Mouse (Mus musculus) fat pad, adult 2 months (tissue): ENCODE results near the gene Tulp3.
"Not testable (repeated sequence)": the region's sequence is repeated elsewhere in the genome, so short reads cannot be mapped to it uniquely, and the experiment has no call there.

Experiments
- DNase-seq: peaks from one replicate; pipeline ENCODE4 v3.0.0-alpha.2; 2011; ENCODE audit warnings: low read depth, low spot score; ENCODE audit errors: extremely low read depth

Tulp3 gene

DNA sequence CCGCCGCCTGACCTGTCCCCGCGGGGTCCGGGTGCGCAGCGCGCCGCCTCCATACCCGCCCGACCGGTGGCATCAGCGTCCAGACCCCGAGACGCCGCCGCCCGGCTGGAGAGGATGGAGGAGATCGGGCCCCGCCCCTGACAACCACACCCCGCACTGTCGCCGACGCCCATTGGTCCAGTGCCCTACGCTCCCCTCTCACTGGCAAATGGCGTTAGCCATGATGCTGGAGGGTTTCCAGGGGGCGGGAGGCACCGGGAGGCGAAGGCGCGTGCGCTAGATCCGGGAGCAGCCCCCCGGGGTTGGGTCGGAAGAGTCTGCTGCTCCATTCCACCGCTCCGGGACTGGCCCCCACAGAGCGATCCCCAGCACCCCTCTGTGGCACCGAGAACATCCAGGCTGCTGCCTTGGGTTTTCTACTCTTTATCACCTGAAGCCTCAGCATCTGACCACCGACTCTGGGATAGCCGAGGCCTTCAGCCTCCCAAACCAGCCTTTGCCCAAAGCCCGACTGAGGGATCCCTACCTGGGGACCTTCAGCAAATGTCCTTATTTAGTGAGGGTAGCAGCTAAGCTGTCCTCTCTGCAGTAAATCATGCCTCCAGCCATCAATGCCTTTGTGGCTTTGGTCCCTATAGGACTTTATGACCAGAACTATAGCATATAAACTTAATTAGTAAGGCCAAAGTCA, at the start of gene Tulp3:
TSS of gene Tulp3 (minus strand) at position 126 of the 691 bp plus-strand sequence.
- DNase-seq, result no peak

DNA sequence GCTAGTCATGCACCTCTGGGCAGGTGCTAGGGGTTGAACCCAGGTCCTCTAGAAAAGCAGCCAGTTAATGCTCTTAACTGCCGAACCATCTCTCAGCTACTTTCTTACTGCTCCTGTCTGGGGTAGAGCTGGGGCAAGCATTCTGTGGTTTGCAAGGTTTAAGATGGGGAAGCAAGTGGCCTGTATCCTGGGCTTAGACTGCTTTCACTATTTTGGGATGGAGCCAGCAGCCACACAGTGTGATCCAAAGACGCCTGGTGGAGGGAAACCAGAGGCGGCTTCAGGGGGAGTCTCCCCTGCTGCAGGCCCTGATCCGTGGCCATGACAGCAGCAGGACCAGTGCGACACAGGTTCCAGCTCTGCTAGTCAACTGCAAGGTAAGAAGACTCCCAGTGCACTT, 49.1 kb upstream of the Tulp3 start:
- no peak for DNase-seq

DNA sequence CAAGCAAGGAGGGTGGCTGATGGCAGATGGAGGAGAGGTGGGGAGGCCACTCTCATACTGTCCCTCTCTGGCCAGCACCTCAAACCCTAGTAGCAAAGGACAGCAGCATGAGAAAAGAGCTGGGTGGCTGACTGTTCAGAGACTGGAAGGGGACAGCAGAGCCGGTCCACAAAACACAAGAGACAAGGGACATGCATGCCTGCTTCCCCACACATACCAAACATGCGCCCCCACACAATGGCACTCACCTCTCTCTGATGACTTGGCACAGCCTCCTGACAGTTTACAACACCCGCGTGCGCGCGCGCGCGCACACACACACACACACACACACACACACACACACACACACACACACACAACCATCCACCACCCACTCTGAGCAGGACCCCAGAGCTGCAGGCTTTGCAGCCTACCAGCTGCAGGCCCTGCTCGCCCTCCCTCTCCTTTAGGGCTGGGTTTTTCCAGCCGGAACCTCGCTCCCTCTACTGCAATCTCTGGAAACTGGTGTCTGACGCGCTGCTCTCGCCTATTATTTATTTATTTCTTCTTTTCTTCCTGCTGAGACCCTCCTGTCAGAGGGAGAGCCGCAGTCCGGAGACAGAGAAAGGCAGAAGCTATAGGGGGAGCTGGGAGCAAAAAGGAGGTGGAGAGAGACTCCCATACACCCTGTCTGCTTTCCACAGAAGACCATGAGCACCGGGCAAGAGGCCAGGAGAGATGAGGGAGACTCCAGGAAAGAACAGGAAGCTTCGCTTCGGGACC, 44.0 kb upstream of the Tulp3 start:
- DNase-seq, result no peak

DNA sequence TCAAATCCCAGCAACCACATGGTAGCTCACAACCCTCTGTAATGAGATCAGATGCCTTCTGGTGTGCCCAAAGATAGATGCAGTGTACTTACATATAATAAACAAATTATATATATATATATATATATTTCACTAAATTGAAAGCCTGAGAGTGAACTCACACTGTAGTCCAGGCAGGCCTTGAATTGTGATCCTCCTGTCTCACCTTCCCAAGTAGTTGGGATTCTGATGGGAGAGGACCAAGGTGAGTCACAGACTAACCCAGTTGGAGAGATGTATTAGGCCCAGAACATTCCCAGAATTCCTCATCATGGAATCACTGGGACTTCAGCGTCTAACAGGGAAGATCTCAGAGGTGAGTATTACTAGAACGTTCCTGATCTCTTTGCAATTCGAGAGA, 43.3 kb upstream of the Tulp3 start, which contains the start of gene Nrip2:
TSS of gene Nrip2 (plus strand) at position 301 of the 400 bp plus-strand sequence.
- no peak for DNase-seq

DNA sequence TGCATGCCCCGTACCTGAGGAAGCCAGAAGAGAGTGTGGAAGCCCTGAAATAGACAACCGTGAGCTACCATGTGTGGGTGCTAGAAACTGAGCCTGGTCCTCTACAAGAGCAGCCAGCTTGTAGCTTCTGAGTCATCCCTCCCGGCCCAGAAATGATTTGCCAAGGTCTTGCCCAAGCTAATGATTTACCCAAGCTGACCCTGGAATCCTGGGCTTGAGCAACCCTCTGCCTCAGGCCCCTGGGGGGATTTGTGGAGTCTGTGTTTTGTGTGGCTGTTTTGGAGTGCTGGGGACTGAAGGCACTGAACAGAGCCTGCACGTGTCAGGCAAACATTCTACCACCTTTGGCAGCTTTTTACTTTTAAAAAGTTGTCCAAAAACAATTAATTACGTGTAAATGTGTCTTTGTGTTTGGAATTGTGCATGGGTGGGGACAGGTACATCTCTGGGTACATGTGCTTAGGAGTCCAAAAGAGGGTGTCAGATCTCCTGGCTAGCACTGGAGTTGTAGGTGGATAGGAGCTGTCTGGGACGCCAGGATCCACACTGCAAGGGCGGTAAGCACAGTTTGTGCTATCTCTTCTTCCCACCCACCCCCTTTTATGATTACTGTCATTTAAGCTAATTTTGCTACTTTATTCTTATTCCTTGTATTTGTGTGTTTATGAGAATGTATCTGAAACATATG, 42.1 kb upstream of the Tulp3 start:
- DNase-seq, result peak; percentile 95

DNA sequence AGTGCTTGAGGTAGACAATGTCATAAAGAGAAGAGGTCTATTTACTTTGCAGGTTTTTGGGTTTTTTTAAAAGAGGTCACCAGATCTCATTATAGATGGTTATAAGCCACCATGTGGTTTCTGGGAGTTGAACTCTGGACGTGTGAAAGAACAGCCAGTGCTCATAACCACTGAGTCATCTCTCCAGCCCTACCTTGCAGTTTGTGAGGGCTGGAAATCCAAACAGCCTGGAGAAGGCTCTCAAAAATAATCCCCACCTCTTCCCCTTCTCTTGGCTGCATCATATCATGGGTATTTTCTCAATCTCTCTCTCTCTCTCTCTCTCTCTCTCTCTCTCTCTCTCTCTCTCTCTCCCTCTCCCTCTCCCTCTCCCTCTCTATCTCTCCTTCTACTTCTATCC, 35.0 kb upstream of the Tulp3 start:
- DNase-seq, result peak; percentile 84

DNA sequence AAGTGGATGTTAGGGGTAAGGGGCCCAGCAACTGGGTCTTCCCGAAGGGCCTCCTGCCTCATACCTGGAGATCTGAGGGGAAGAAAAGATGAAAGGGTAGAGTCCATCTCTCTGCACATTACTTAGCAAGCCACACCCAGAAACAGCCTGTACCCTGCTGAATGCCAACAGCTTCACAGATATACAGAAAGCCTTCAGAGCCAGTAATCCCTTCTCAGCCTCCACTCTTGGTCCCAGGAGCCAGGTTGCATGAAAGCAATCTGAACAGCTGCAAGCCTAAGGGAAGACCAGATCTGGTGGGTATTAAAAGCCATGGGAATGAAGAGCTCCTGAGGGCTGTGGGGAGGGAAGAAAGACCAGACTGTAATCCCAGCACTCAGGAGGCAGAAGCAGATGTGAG, 33.5 kb upstream of the Tulp3 start:
- peak; percentile 97 for DNase-seq

DNA sequence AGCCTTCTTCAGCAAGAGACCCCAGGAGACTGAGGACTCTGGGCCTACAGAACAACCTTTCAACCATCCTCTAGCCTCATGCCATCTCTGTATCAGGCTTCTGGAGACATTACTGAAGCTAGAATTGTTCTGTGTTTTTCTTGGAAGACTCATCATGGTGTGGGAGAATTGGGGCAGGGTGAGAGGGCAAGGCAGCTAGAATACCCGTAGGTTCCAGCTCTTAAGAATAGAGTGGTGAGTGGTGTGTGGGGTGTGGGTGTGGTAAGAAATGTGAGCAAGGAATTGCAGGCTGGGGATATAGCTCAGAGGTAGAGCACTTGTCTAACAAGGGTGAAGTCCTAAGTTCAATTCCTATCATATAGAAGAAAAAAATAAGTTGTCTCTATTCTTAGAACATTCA, 29.4 kb upstream of the Tulp3 start:
- DNase-seq, result peak; percentile 69

DNA sequence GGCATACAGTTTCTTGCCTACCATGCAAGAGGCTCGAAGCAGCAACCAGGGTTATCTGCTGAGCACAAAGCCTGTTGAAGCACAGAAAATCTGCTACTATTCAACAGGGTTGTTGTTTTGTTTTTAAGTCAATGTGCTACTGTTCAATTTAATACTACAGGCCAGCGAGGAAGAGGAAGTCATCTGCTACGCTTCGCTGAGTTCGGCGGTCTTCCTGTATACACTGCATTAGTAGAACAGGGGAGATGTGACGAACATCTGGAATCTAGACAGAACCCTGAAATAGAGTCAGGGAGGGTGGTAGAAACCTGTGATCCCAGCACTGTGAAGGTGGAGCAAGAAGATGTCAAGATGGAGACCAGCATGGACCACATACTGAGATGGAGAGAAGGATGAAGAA, 28.1 kb upstream of the Tulp3 start:
- DNase-seq, result no peak

DNA sequence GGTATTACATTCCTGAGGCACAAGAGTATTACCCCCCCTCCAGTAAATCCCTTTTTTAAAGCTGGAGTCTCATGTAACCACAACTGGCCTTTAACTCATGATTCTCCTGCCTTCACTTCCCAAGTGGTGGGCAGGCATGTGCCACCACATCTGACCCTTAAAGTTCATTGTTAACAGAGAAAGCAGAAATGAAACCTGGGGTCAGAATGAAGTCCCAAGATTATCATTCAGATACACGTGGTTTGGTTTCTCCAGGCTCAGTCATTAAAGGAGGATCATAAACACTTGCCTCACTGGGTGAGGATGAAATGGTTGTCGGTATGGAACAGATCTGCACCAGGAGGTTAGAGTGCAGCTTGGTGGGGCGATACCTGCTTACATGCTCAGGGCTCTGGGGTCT, 25.6 kb upstream of the Tulp3 start:
- no peak for DNase-seq

DNA sequence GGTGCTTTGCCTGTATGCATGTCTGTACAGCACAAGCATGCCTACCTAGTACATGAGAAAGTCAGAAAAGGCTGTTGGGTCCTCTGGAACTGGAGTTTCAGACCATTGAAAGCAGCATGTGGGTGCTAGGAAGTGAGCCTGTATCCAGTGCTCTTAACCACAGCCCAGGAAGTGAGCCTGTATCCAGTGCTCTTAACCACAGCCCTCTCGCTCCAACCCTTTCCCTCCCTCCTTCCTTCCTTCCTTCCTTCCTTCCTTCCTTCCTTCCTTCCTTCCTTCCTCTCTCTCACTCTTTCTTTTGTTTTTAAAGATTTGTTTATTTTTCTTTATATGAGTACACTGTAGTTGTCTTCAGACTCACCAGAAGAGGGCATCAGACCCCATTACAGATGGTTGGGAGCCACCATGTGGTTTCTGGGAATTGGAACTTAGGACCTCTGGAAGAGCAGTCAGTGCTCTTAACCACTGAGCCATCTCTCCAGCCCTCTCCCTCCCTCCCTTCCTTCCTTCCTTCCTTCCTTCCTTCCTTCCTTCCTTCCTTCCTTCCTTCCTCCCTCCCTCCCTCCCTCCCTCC, 25.0 kb upstream of the Tulp3 start:
- not testable (repeated sequence) for DNase-seq

DNA sequence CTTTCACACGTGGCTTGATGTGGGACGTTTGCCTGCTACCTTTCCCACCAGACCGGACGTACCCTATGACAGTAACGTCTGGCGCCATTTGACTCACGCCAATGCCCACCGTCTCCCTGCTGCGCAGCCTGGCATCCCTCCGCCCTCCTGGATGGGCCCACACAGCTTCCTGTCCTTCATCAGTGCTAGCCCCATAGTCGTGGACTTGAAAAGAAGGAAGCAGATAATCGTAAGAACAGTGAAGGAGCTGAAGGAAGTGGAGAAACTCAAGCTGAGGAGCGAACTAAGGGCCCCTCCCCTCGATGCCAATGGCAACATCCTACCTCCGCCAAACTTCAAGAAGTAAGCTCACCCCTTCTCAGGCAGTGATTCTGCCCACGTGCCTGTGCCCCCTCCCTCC, 24.0 kb upstream of the Tulp3 start:
- DNase-seq, result no peak

DNA sequence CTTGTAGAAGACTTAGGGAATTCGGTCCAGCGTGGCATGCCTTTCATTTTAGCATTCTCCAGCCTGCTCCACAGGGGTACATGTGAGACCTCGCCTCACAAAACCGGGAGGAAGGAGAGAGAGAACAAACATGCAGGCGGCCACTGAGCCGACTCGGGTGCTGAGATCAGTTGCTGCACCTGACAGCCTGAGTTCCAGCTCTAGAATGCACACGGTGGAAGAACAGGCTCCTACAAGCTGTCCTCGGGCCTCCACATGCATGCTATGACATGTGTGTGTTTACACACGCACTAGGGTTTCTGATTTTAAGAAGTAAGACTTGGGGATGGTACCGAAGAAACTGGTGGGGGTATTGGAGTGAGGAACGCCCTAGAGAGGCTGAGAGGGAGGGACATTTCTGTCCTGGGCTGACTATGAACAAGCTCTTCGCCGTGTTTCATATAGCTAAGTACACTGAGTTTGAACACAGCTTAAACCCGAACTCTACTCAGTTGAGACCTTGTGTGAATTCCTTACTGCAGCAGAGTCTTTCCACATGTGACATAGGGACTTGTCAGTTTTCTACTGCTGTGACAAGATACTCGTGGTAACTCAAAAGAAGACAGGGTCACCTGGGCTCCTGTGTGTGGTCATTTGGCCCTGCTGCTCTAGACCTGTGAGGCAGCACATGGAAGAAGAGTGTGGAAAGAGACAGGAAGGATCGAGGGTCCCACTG, 20.9 kb upstream of the Tulp3 start:
- no peak for DNase-seq

DNA sequence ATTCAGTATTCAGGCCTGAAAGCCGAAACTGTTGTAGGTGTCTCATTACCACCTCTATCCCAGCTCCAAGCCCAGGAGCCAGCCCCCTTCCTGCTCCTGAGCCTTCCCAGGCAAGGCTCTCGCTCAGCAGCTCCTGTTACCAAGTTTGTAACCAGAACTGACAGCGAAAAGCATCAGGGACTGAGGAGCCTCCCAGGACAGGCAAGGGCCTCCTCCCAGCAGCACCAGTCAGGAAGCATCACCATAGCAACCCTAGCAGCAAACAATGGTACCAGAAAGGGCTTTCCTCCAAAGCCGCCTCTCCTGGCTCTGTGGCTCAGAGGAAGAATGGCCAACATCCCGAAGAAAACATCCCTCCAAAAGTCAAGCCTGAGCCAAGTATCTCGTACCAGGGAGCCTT, 19.5 kb upstream of the Tulp3 start, which contains the start of the genes Tex52 and Gm44596:
TSS of gene Tex52 (plus strand) at position 265 of the 400 bp plus-strand sequence.
TSS of gene Gm44596 (plus strand) at position 312 of the 400 bp plus-strand sequence.
- no peak for DNase-seq

DNA sequence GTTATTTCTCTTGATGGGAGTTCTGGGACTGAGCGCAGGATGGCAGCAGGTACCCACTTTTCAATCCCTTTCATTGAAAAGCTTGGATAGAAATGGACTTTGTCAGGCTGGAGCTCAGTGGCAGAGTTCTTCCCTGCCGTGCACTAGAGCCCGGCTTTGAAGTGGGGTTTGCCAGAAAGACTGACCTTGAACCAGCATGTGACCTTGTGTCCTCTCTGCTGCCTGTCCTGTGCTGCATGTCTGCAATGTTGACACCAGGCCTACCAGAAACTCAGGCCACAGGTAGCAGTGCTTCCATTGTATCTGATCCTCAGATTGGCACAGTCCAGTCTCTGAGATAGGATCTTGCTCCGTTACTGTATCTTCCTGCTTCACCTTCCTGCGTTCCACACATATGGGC, 14.4 kb upstream of the Tulp3 start:
- DNase-seq, result no peak

DNA sequence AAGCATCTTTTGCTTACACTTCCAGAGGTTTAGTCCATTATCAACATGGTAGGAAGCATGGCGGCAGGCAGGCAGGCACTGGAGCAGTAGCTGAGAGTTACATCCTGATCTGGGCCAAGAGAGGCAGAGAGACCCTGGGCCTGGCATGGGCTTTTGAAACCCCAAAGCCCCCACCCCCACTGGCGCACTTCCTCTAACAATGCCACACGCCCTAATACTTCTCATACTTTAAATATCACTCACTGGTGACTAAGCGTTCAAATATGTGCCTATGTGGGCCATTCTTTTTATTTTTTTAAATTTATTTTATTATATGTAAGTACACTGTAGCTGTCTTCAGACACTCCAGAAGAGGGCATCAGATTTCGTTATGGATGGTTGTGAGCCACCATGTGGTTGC, 10.8 kb upstream of the Tulp3 start:
- DNase-seq, result no peak

DNA sequence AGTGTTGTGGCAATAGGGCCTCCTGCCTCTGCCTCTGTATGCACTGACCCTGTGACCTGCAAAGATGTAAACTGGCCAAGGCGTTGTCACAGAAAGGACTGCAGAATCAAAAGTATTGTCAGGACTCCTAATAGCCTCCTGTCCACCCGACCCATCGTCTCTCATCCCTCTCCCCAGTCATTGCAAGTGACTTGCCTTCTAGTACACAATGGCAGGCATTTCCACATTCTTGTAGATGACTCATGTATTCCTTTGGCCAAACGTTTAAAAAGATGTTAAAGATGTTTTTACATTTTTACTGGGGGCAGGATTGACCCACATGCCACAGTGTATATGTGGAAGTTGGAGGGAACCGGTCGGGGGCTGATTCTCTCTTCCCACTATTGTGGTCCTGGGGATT, 9.1 kb upstream of the Tulp3 start:
- DNase-seq, result no peak

DNA sequence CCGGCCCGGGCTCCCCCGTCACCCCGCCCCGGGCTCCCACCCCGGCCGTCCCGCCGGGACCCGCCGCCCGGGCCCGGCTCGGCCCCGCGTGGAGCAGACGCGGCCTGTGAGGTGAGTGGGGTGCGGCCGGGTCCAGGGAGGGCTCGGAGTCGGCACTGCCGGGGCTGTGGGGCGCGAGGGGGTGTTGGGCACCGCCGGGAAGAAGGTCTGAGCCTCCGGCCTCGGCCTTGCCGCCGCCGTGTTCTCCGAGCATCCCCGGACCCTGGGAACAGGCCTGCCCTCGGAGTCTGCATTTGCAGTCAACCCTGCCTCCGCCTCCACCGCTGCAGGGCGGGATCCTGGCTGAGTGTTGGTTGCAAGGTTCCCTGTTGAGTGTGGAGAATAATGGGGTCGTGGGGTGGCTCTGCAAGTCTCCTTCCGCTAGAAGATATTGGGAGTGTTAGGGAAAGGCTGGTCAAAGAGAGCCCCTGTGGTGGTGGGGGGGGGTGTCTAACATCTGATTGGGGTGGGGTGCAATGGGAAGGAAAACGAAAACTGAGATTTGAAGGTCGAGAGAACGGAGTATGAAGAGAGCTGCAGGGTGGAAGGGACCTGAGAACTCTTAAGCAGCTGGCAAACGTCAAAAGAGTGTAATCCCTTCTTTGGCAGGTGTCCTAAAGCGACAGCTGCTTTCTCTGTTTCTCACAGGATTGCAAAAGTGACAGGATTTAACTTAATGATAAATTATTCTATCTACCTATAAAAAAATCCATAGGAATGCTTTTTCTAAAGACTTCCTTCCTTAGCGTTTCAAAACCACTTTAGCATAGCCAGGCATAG, 7.6 kb upstream of the Tulp3 start:
- DNase-seq, result peak; percentile 84

DNA sequence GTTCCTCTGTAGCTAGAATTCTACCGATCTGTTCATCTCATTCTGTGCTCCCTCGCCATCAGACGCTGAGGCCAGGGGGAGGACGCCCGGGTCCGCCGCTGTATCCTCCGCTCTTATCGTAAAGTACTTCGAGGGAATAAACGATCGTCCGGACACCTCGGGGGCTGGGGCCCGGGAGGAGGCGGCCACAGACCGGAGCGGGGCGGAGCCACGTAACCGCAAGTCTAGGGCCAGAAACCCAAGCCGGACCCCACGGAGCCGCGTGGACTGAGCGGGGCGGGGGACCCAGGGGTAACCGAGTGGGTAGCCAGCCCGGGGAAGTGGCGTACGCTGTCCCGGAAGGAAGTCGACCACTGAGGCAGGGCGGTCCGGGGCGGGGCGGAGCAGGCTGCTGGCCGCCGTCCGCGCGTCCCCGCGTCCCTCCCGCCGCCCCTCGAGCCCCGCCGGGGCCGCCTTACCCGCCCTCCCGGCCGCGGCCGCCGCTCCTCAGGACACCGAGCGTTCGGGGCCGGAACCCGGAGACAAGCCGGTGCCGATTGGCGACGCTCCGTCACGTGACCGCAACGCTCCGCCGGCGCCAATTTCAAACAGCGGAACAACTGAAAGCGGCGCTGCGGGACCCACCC, 6.8 kb upstream of the Tulp3 start, which contains the start of the genes Rhno1 and Foxm1:
TSS of gene Rhno1 (minus strand) at position 531 of the 626 bp plus-strand sequence.
TSS of gene Foxm1 (plus strand) at position 587 of the 626 bp plus-strand sequence.
- no peak for DNase-seq
